Mouse (Mus musculus): ENCODE data around the gene Pgls.

GRCm38 (mm10) chr8:71629781-71630212 is 37.8 kb downstream of the Pgls start:
- TF ChIP-seq CTCF (IDR thresholded peaks at IDR 0.05; ENCODE audit: insufficient read depth, low read length): no peak
- TF ChIP-seq POLR2A (IDR thresholded peaks at IDR 0.05; ENCODE audit: borderline replicate concordance, extremely low read depth, low read depth, low read length): no peak

All from lung, adult 2 months (tissue).